Comparison of ENCODE assay signal across 16 mouse cellular contexts in the genomic region with DNA sequence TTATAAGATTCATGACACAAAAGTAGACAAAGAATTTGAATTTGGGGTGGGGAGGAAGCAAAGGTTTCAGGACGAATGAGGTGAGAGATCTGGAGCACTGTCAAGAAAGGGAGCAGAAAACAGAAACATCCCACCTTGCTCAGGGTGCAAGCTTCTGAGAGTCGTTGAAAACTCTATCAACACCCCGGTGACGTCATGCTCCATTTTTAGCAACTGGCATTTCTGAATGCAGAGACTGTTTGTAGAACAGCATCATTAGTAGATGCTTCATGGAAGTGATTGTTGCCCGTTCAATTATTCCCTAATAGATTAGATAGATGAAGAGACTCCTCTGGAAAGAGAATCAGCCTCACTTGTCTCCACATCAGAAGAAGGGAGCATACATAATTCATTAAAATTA. TPM values are rescaled to one million over a fixed set of nuclear protein-coding genes. Genes with fewer than 3 reads are reported as not detected.
A peak's percentile ranks its signal among the peaks of the same experiment; 100 is the strongest.
DNase-seq lines count a peak whose midpoint lies in the region; ATAC-seq and TF ChIP-seq lines count a peak whose summit lies in the region.
"Had no signal": no experiment of that assay in that cellular context is flagged by ENCODE, and none has a peak within 500 bp of the region (broad histone marks: within the 10 kb centered on the region; RNA-seq: fewer than 3 reads in every experiment).

No protein-coding gene starts in this region.

- no peak overlapping the region for H3K27ac ChIP-seq in heart, embryonic 13.5 days (replicated peaks)
- peak overlapping the region; percentile 13; the same call in 1 of the 2 replicates for H3K27ac ChIP-seq in left cerebral cortex, adult 2 months
- H3K27ac ChIP-seq in midbrain, postnatal 0 days (ENCODE audit: low read depth, low read length): no peak overlapping the region
- H3K27ac ChIP-seq: hindbrain, embryonic 10.5 days; limb, embryonic 10.5 days; liver, embryonic 15.5 days had no signal

- no peaks in the 10 kb centered on the region for H3K27me3 ChIP-seq in heart, embryonic 13.5 days (replicated peaks)
- H3K27me3 ChIP-seq in midbrain, postnatal 0 days (ENCODE audit: insufficient read depth, low read length): no peaks in the 10 kb centered on the region
- H3K27me3 ChIP-seq: liver, embryonic 15.5 days had no signal

- no peak for ATAC-seq in heart, embryonic 13.5 days (ENCODE audit: extremely low read depth, insufficient number of reproducible peaks, low FRiP score, low TSS enrichment)
- no peak for ATAC-seq in midbrain, postnatal 0 days (ENCODE audit: low FRiP score)

- peak overlapping the region; percentile 24 for H3K4me2 ChIP-seq in heart, embryonic 13.5 days
- H3K4me2 ChIP-seq in midbrain, postnatal 0 days (ENCODE audit: low read depth, low read length, poor library complexity, severe bottlenecking): no peak overlapping the region
- H3K4me2 ChIP-seq: liver, embryonic 15.5 days had no signal

- no peak for DNase-seq in heart, adult 9 months (ENCODE audit: low spot score in 2 of 2)
- DNase-seq in left cerebral cortex, adult 2 months (ENCODE audit: extremely low spot score in 1 of 2, low spot score in 2 of 2): peak in 1 of 2 experiments; percentile 20
- DNase-seq in left cerebral cortex, adult 11 months (ENCODE audit: low spot score): no peak
- peak; percentile 26 for DNase-seq in midbrain, postnatal 0 days (ENCODE audit: low spot score)
- DNase-seq in right cerebral cortex, postnatal 25 days: peak; percentile 13
- DNase-seq in testis, postnatal 10 days (ENCODE audit: low spot score): no peak
- DNase-seq: adrenal gland, adult 8-10 months; gastrocnemius, postnatal 14 days; kidney, adult 18-20 months; kidney, postnatal 4 days had no signal

- no peak overlapping the region for H3K4me3 ChIP-seq in heart, embryonic 13.5 days
- H3K4me3 ChIP-seq in left cerebral cortex, adult 2 months: no peak overlapping the region
- H3K4me3 ChIP-seq in midbrain, postnatal 0 days (ENCODE audit: low read depth, low read length): no peak overlapping the region
- H3K4me3 ChIP-seq: erythroblast, embryonic 14.5 days; hindbrain, embryonic 10.5 days; limb, embryonic 10.5 days; liver, embryonic 15.5 days; myocyte had no signal

- no peak overlapping the region for H3K9ac ChIP-seq in heart, embryonic 13.5 days
- H3K9ac ChIP-seq in midbrain, postnatal 0 days (replicated peaks; ENCODE audit: low read length, poor library complexity, severe bottlenecking): no peak overlapping the region
- H3K9ac ChIP-seq: liver, embryonic 15.5 days had no signal

- no peak for TF ChIP-seq CTCF in left cerebral cortex, adult 2 months (IDR thresholded peaks at IDR 0.05)
- no peak for TF ChIP-seq CTCF in midbrain, postnatal 0 days (IDR thresholded peaks at IDR 0.05)

- WGBS in heart, embryonic 13.5 days: 25% methylated on average over 5 of the region's 5 CpGs
- 71% methylated on average over 5 of the region's 5 CpGs for WGBS in midbrain, postnatal 0 days

- peaks cover 26% of the 10 kb centered on the region for H3K4me1 ChIP-seq in heart, embryonic 13.5 days
- no peaks in the 10 kb centered on the region for H3K4me1 ChIP-seq in midbrain, postnatal 0 days (ENCODE audit: insufficient read depth, low read length)
- H3K4me1 ChIP-seq: limb, embryonic 10.5 days; liver, embryonic 15.5 days had no signal

- intact Hi-C loops in left cerebral cortex, adult 2 months (cut with DNase I): no loop called here

- H3K9me3 ChIP-seq in heart, embryonic 13.5 days: no peaks in the 10 kb centered on the region
- no peaks in the 10 kb centered on the region for H3K9me3 ChIP-seq in midbrain, postnatal 0 days (ENCODE audit: low read length)
- H3K9me3 ChIP-seq: hindbrain, embryonic 10.5 days; limb, embryonic 10.5 days; liver, embryonic 15.5 days had no signal

- H3K36me3 ChIP-seq in heart, embryonic 13.5 days: no peaks in the 10 kb centered on the region
- H3K36me3 ChIP-seq in midbrain, postnatal 0 days (ENCODE audit: insufficient read depth, low read length): no peaks in the 10 kb centered on the region
- H3K36me3 ChIP-seq: hindbrain, embryonic 10.5 days; limb, embryonic 10.5 days; liver, embryonic 15.5 days had no signal

RNA-seq across cellular contexts. Expression of a gene that starts 38.6 kb away (rescaled TPM):
- 38.0 and 39.4 TPM in 2 replicates for polyA plus RNA-seq in heart, embryonic 13.5 days (2015; fragmentation: Nextera tagmentation; extraction: Ambion mirVana)
- 100 to 1,000 TPM; 113 to 129 TPM for total RNA-seq in left cerebral cortex, adult 2 months (2021)
- total RNA-seq in midbrain, postnatal 0 days (2014; rRNA removed): 90.5 and 101 TPM in 2 replicates
- polyA plus RNA-seq in midbrain, postnatal 0 days (2015; fragmentation: Nextera tagmentation; extraction: Ambion mirVana): 77.2 and 79.9 TPM in 2 replicates

Comparison
In these comparisons a context has a peak if more than half of its experiments do, and no peak if none do; other contexts are left out.
1. DNase-seq: peak in midbrain, postnatal 0 days (single experiment) and right cerebral cortex, postnatal 25 days (single experiment); none in heart, adult 9 months (0 of 2), left cerebral cortex, adult 11 months (single experiment) and testis, postnatal 10 days (single experiment).